Mouse (Mus musculus) left cerebral cortex, adult 2 months (tissue): ENCODE measurements around the gene Fyb. TPM values are rescaled to one million over a fixed set of nuclear protein-coding genes. Genes with fewer than 3 reads are reported as not detected.
"Not testable (repeated sequence)": the region's sequence is repeated elsewhere in the genome, so short reads cannot be mapped to it uniquely, and the experiment has no call there.

Experiments used
- DNase-seq, 2 experiments: peaks; one replicate each; pipeline ENCODE4 v3.0.0; 2021 to 2022; ENCODE audit warnings: low spot score in 2 of 2, mixed read lengths in 1 of 2; ENCODE audit errors: extremely low spot score in 1 of 2
- H3K27ac ChIP-seq: fragments of 200-600 bp; 2 replicates; pipeline ENCODE4 v1.8.1; 2022
- H3K4me3 ChIP-seq: fragments of 200-600 bp; 2 replicates; pipeline ENCODE4 v1.8.1; 2022
- CTCF ChIP-seq: fragments of 200-600 bp; IDR thresholded peaks from 2 replicates; pipeline ENCODE4 v1.8.1; 2022; ENCODE audit warnings: antibody characterized with exemption, mild to moderate bottlenecking, moderate library complexity
- intact Hi-C: fragments of 180-260 bp; cut with DNase I; formaldehyde crosslinking; loops from one replicate; pipeline ENCODE4 v1.15.1; 2025
- total RNA-seq, 2 experiments: library from RNA; stranded (reverse); gene quantifications; 2 replicates each; pipeline ENCODE4 v1.2.3; 2021

Fyb gene
- total RNA-seq, 2 experiments from 2014 or later = 9.2 to 9.9 TPM

DNA sequence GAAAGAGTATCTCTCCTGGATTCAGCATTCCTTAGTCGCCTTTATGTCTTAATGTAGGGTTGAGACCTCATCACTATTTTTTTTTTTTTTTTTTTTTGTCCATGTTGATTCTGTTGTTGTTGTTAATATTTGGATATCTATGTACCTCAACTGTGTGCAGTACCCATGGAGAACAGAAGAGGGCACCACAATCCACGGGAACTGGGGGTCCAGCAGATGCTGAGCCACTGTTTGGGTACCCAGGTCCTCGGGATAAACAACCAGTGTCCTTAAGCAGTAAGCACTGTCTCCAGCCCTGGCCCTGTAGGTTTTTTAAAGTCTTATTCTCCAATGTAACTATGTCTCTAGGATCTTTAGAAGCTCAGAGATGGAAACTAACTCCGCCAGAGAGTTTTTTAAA is 43.2 kb downstream of the Fyb start:
- Histone ChIP-seq H3K4me3 (no peak overlapping the region), H3K27ac (no peak overlapping the region)
- intact Hi-C loops = no loop called here
- no peak for DNase-seq
- no peak; the same call in 1 of the 2 replicates for TF ChIP-seq CTCF

DNA sequence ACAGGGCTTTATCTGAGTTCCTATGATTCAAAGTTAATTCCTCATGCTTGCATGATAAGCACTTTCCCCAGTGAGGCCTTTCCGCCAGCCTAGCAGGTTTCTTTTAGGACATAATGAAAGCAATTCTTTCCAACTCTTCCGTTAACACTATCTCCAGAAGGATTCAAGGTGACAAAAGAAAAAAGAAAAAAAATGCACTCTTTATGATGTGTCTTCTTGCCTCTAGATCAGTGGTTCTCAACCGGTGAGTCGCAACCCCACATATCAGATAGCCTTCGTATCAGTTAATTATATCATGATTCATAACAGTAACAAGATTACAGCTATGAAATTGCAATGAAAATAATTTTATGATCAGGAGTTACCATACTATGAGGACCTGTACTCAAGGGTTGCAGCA is 45.3 kb downstream of the Fyb start:
- Histone ChIP-seq H3K4me3 (no peak overlapping the region), H3K27ac (no peak overlapping the region)
- intact Hi-C loops = no loop called here
- DNase-seq = no peak
- no peak for TF ChIP-seq CTCF

GRCm38 (mm10) chr15:6568605-6569004 is 46.0 kb downstream of the Fyb start:
- H3K4me3 ChIP-seq = no peak overlapping the region
- no peak for TF ChIP-seq CTCF
- H3K27ac ChIP-seq = no peak overlapping the region
- intact Hi-C loops = no loop called here
- no peak for DNase-seq

DNA sequence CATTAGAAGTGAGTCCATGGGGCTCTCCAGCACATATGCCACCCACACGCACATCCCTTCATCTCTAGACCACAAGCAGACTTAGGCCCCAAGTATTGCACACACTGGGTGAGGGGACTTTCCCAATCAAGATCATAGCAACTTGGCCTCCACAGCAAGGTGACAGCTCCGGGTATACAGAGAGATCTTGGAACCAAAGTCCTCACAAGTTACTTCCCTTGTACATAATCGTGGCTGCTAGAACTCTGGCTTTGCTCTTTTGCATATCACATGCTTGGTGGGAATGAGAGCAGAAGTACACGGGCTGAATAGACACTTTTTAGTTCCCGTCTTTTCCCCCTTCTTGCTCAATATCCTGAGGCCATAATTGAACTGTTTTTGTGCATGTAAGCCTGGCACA is 46.4 kb downstream of the Fyb start:
- TF ChIP-seq CTCF = no peak

GRCm38 (mm10) chr15:6570164-6570861 is 47.7 kb downstream of the Fyb start:
- DNase-seq = no peak
- H3K27ac ChIP-seq = no peak overlapping the region
- no peak for TF ChIP-seq CTCF
- intact Hi-C loops = loop anchor here (2.0 to 5.0 kb wide), 2 partner anchors 57 to 70 kb away; no protein-coding TSS in a partner anchor
- H3K4me3 ChIP-seq = no peak overlapping the region

More for the DNA sequence above, 46.4 kb downstream of the Fyb start:
- intact Hi-C loops = no loop called here
- Histone ChIP-seq H3K4me3 (no peak overlapping the region), H3K27ac (no peak overlapping the region)
- DNase-seq = no peak

- peak; percentile 53 to 71 for DNase-seq
- intact Hi-C loops = loop anchor here (1.0 to 5.0 kb wide), 3 partner anchors 56 to 333 kb away; no protein-coding TSS in a partner anchor
- TF ChIP-seq CTCF = peak; percentile 90
- H3K4me3 ChIP-seq = no peak overlapping the region
- no peak overlapping the region for H3K27ac ChIP-seq
Observed at GRCm38 (mm10) chr15:6570876-6571275, 48.2 kb downstream of the Fyb start.

GRCm38 (mm10) chr15:6574283-6574960 is 51.8 kb downstream of the Fyb start:
- Histone ChIP-seq H3K4me3 (no peak overlapping the region), H3K27ac (no peak overlapping the region)
- intact Hi-C loops = loop anchor here (5.0 kb wide), 1 partner anchor 53 kb away; no protein-coding TSS in a partner anchor
- DNase-seq = no peak
- TF ChIP-seq CTCF = no peak

GRCm38 (mm10) chr15:6577971-6578370 is 55.3 kb downstream of the Fyb start:
- no peak for TF ChIP-seq CTCF
- H3K27ac ChIP-seq = no peak overlapping the region
- DNase-seq = no peak
- intact Hi-C loops = no loop called here
- no peak overlapping the region for H3K4me3 ChIP-seq

GRCm38 (mm10) chr15:6578654-6579053 is 56.0 kb downstream of the Fyb start:
- intact Hi-C loops = no loop called here
- H3K27ac ChIP-seq = no peak overlapping the region

GRCm38 (mm10) chr15:6579194-6579768 is 56.6 kb downstream of the Fyb start:
- Histone ChIP-seq H3K4me3 (no peak overlapping the region), H3K27ac (no peak overlapping the region)
- TF ChIP-seq CTCF = no peak
- intact Hi-C loops = no loop called here
- no peak for DNase-seq

More at GRCm38 (mm10) chr15:6578654-6579053, 56.0 kb downstream of the Fyb start:
- no peak overlapping the region for H3K4me3 ChIP-seq
- TF ChIP-seq CTCF = no peak
- no peak for DNase-seq

- no peak for DNase-seq
- Histone ChIP-seq H3K27ac (no peak overlapping the region), H3K4me3 (no peak overlapping the region)
- intact Hi-C loops = no loop called here
- TF ChIP-seq CTCF = no peak
Observed at GRCm38 (mm10) chr15:6579769-6580261, 57.2 kb downstream of the Fyb start.

GRCm38 (mm10) chr15:6584645-6585044 is 62.0 kb downstream of the Fyb start:
- TF ChIP-seq CTCF = no peak
- H3K27ac ChIP-seq = no peak overlapping the region
- H3K4me3 ChIP-seq = no peak overlapping the region
- intact Hi-C loops = no loop called here
- DNase-seq = no peak

DNA sequence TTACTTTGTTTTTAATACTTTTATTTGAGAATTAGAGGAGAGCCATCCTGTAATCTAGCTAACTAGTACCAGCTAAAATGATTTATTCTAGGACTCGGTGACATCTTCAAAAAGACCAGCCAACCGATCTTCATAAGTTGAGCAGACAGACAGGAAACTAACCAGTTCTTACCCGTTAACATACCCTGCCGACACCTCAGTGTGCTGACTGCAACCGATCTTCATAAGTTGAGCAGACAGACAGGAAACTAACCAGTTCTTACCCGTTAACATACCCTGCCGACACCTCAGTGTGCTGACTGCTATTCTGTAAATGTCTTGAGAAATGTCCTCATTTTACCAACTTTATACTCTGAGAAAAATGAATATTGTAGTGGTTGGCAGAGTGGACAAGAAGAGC is 63.7 kb downstream of the Fyb start:
- intact Hi-C loops, DNase-seq, H3K27ac ChIP-seq, H3K4me3 ChIP-seq: not testable (repeated sequence)
